Mouse (Mus musculus) midbrain, embryonic 14.5 days (tissue): ENCODE data around the gene Rtn2. TPM values are rescaled to one million over a fixed set of nuclear protein-coding genes. Genes with fewer than 3 reads are reported as not detected.

Experiments
- ATAC-seq: fragments of 200-750 bp; cut with Nextera tagmentation; 2 replicates; pipeline ENCODE4 v1.8.0; 2017; ENCODE audit warnings: moderate number of reproducible peaks, moderate library complexity; ENCODE audit not compliant: low FRiP score, low TSS enrichment
- DNase-seq: peaks from one replicate; pipeline ENCODE4 v3.0.0-alpha.2; 2015
- H3K27ac ChIP-seq: fragments of 300-500 bp; sonication (generic); replicated peaks from 2 replicates; pipeline ENCODE4 v1.5.1; 2014; ENCODE audit warnings: mild to moderate bottlenecking, low read depth, low read length, moderate library complexity
- H3K27me3 ChIP-seq: fragments of 300-500 bp; sonication (generic); 2 replicates; pipeline ENCODE4 v1.6.1; 2014; ENCODE audit warnings: low read length, control low read depth, mixed read lengths; ENCODE audit not compliant: control insufficient read depth, insufficient read depth
- H3K36me3 ChIP-seq: fragments of 300-500 bp; sonication (generic); 2 replicates; pipeline ENCODE4 v1.6.1; 2014; ENCODE audit warnings: low read length, control low read depth; ENCODE audit not compliant: control insufficient read depth, insufficient read depth
- H3K4me1 ChIP-seq: fragments of 300-500 bp; sonication (generic); 2 replicates; pipeline ENCODE4 v1.6.1; 2014; ENCODE audit warnings: mild to moderate bottlenecking, antibody characterized with exemption, low read length, control low read depth; ENCODE audit not compliant: control insufficient read depth, insufficient read depth
- H3K4me2 ChIP-seq: fragments of 300-500 bp; sonication (generic); 2 replicates; pipeline ENCODE4 v1.6.1; 2014; ENCODE audit warnings: mild to moderate bottlenecking, low read length, moderate library complexity
- H3K4me3 ChIP-seq: fragments of 300-500 bp; sonication (generic); replicated peaks from 2 replicates; pipeline ENCODE4 v1.5.1; 2014; ENCODE audit warnings: low read depth, low read length
- H3K9ac ChIP-seq: fragments of 300-500 bp; sonication (generic); replicated peaks from 2 replicates; pipeline ENCODE4 v1.6.1; 2014; ENCODE audit warnings: mild to moderate bottlenecking, low read length, moderate library complexity
- H3K9me3 ChIP-seq: fragments of 300-500 bp; sonication (generic); 2 replicates; pipeline ENCODE4 v1.6.1; 2016; ENCODE audit warnings: low read length, control low read depth, mixed read lengths; ENCODE audit not compliant: control insufficient read depth
- WGBS: fragments of 180-500 bp; shearing (Covaris S2); extraction: QIAGEN DNeasy Blood & Tissue Kit; methylation state at CpG from one replicate; pipeline ENCODE4 v1.1.7; 2014; 5-methylcytosine and 5-hydroxymethylcytosine counted together
- polyA plus RNA-seq: library from polyadenylated mRNA; unstranded; fragments of >200 nt; fragmentation: Nextera tagmentation; extraction: Ambion mirVana; gene quantifications from 2 replicates; pipeline ENCODE4 v1.2.1, GENCODE M21; 2014

Gene Rtn2
- polyA plus RNA-seq, 1 experiment from 2014 or later, result 100.0 TPM

DNA sequence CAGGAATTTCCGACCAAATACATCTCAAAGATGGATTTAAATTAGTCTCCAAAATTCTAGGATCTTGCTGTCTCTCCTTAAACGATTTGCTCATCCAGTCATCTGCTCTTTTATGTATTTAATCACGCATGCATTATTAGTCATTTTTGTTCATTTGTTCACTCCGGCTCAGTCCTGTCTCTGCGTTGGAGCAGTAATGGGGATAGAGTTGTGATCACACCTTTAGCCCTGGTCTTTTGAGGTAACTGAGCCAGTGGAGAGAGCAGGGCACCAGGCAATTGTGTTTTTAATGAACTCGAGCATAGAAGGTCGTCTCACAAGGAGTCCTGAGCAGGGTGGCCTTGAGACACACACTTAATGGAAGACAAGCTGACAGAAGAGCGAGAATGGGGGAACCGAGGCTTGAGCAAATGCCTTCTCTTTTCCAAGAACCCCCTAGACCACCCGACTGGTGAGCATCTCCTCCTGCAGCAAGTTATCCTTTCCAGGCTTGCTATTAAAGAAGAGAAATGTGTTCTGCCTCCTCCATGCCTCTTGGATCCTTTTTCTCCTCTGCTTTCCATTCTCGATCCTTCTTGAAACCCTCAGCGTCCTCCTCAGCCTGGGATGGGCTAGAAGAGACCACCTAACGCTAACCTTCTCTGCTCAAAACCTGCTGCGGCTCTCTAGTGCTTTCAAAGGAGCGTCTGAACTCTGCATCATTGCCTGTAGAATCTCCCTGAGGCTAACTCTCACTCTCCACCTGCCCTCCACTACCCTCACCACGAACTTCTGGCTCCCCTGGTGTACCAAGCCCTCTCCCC lies 19.2 kb downstream of the Rtn2 start:
- peaks cover 49% of the 10 kb centered on the region for H3K27me3 ChIP-seq
- peak overlapping the region; percentile 50 for H3K4me2 ChIP-seq
- H3K36me3 ChIP-seq, result no peaks in the 10 kb centered on the region
- peaks cover 6% of the 10 kb centered on the region for H3K4me1 ChIP-seq
- no peaks in the 10 kb centered on the region for H3K9me3 ChIP-seq
- ATAC-seq (no peak), DNase-seq (no peak)
- WGBS, result 8% methylated on average over 16 of the region's 16 CpGs
- peak overlapping the region; percentile 51; the same call in 1 of the 2 replicates for H3K9ac ChIP-seq
- peak overlapping the region; percentile 43 for H3K4me3 ChIP-seq
- H3K27ac ChIP-seq, result no peak overlapping the region

- ATAC-seq, result no peak
- H3K9me3 ChIP-seq, result no peaks in the 10 kb centered on the region
- H3K4me2 ChIP-seq, result peak overlapping the region; percentile 50
- H3K4me1 ChIP-seq, result peaks cover 6% of the 10 kb centered on the region
- H3K4me3 ChIP-seq, result peak overlapping the region; percentile 43
- H3K27me3 ChIP-seq, result peaks cover 54% of the 10 kb centered on the region
- H3K27ac ChIP-seq, result no peak overlapping the region
- no peaks in the 10 kb centered on the region for H3K36me3 ChIP-seq
- 0 out of 2 replicates have a peak overlapping the region, but pooled peaks have one; percentile 51 for H3K9ac ChIP-seq
- 53% methylated on average over 13 of the region's 13 CpGs for WGBS
- no peak for DNase-seq
Observed at GRCm38 (mm10) chr7:19302264-19303045, 20.0 kb downstream of the Rtn2 start.

DNA sequence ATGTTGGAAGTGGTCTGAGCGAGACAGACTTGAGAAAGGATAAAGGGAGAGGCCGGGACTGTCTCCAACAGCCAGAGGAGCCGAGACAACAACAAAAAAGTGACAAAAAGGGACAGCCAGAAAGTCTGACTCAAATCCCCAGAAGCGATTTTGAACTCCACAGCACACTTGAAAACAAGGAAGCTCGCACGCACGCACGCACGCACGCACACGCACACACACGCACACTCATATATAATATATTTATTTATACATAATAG lies 20.6 kb downstream of the Rtn2 start:
- Histone ChIP-seq H3K4me1 (peaks cover 11% of the 10 kb centered on the region), H3K9ac (no peak overlapping the region), H3K36me3 (no peaks in the 10 kb centered on the region), H3K27ac (no peak overlapping the region), H3K4me2 (no peak overlapping the region), H3K27me3 (peaks cover 54% of the 10 kb centered on the region), H3K9me3 (no peaks in the 10 kb centered on the region), H3K4me3 (no peak overlapping the region)
- ATAC-seq (no peak), DNase-seq (no peak)
- 74% methylated on average over 12 of the region's 12 CpGs for WGBS

DNA sequence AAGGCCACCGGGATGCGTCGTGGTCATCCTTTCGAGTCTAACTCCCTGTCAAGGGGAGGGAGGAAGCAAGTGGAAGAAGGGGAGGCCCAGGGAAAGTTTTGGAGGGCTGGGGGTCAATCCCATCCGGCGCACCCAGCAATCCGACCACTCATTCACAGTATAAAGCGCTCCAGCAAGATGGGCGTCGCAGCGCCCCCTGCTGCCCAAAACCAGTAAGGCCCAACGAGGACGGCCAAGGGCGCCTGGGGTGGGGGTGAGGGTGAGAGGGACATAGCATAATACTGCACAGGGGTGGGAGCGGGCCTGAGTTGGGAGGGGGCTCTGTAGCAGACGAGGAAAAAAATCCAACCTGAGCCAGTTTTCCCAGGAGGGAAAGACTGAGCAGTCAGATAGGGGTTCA lies 21.3 kb downstream of the Rtn2 start:
- Histone ChIP-seq H3K4me2 (peak overlapping the region; percentile 43), H3K4me3 (0 out of 2 replicates have a peak overlapping the region, but pooled peaks have one; percentile 10), H3K27me3 (peaks cover 54% of the 10 kb centered on the region), H3K36me3 (no peaks in the 10 kb centered on the region), H3K9ac (no peak overlapping the region), H3K27ac (no peak overlapping the region), H3K4me1 (peaks cover 12% of the 10 kb centered on the region), H3K9me3 (no peaks in the 10 kb centered on the region)
- no peak for ATAC-seq
- DNase-seq, result peak; percentile 82
- 0% methylated on average over 16 of the region's 16 CpGs for WGBS

- Histone ChIP-seq H3K27ac (no peak overlapping the region), H3K4me1 (peaks cover 21% of the 10 kb centered on the region), H3K27me3 (peaks cover 54% of the 10 kb centered on the region), H3K9me3 (no peaks in the 10 kb centered on the region), H3K9ac (no peak overlapping the region; the same call in 1 of the 2 replicates), H3K36me3 (no peaks in the 10 kb centered on the region), H3K4me2 (peak overlapping the region; percentile 43), H3K4me3 (peak overlapping the region; percentile 21)
- WGBS, result 2% methylated on average over 48 of the region's 48 CpGs
- ATAC-seq (no peak), DNase-seq (no peak)
Observed at GRCm38 (mm10) chr7:19304501-19305412, 22.3 kb downstream of the Rtn2 start.

- H3K9me3 ChIP-seq, result no peaks in the 10 kb centered on the region
- DNase-seq, result no peak
- peaks cover 54% of the 10 kb centered on the region for H3K27me3 ChIP-seq
- H3K4me2 ChIP-seq, result peak overlapping the region; percentile 43; the same call in 1 of the 2 replicates
- peaks cover 23% of the 10 kb centered on the region for H3K4me1 ChIP-seq
- 11% methylated on average over 6 of the region's 6 CpGs for WGBS
- H3K27ac ChIP-seq, result no peak overlapping the region
- no peaks in the 10 kb centered on the region for H3K36me3 ChIP-seq
- 0 out of 2 replicates have a peak overlapping the region, but pooled peaks have one; percentile 21 for H3K4me3 ChIP-seq
- ATAC-seq, result no peak
- H3K9ac ChIP-seq, result no peak overlapping the region
Observed at GRCm38 (mm10) chr7:19305413-19305735, 22.9 kb downstream of the Rtn2 start.

DNA sequence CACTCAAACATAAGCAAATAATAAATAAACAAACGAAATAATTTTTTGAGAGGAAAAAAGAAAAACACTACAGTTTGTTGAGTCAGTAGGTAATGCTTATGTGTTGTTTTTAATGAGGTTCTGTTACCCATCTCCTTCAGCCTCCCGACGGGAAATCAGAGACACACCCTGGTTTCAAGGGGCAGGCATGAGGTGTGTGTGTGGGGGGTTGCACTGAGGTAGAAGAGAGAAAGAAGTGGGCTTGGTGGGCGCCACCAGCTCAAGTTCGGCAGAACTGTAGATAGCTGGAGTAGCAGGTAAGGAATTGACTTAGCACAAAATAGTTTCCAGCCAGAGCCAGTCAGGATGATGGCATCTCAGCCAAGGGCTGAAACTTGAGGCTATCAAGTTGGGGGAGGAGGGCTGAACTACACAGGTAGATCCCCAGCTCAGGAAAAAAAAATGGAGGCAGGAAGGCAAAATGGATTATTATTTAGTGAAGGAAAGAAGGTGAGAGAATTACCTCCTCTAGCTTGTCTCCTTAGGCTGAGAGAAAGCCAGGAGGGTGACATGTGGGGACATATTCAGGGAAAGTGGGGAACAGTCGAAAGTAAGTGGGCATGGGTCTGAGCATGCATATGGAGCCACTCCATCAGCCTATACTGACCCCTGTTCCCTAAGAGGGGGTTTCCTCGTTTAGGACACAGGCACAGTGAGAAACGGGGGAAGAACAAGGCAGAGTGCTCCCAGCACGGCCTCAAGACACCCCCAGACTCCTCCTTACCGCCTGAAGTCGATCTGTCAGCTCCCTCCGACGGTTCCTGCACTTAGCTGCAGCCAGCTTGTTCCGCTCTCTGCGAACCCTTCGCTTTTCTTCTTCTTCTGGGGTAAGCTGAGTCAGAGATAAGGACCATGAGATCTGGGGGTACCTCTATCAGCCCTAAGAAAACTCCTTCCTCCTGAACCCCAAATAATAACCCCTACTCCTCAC lies 23.7 kb downstream of the Rtn2 start:
- Histone ChIP-seq H3K4me2 (no peak overlapping the region), H3K9ac (no peak overlapping the region), H3K9me3 (no peaks in the 10 kb centered on the region), H3K4me3 (no peak overlapping the region), H3K4me1 (peaks cover 25% of the 10 kb centered on the region), H3K36me3 (no peaks in the 10 kb centered on the region), H3K27ac (no peak overlapping the region), H3K27me3 (peaks cover 54% of the 10 kb centered on the region)
- ATAC-seq (no peak), DNase-seq (no peak)
- 54% methylated on average over 16 of the region's 16 CpGs for WGBS
